Mouse (Mus musculus) frontal cortex, postnatal 25 days (tissue): ENCODE data around the gene Farp1.

Source experiments
- DNase-seq, 2 experiments: peaks; one replicate each; pipeline ENCODE4 v3.0.0; 2022; ENCODE audit warnings: low spot score in 2 of 2

Farp1 gene

DNA sequence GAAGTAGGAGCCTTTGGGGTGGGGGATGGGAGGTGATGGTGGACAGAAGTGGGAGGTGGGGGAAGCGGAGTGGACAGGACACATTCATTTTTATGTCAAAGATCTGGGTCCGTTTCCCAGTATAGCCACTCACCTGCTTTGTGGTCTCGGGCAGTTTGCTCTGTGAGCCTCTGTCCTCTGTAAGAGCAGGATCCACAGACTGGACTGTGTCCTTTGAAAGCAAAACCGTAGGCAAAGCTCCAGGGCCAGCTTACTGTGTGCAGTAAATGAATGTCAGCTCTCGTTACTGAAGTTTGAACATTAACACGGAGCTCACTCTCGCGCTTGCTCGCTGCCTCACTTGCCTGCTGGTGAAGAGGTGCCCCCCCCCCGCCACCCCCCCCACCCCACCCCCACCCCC is 110.7 kb downstream of the Farp1 start:
- no peak for DNase-seq

- DNase-seq = no peak
These were observed 111.2 kb downstream of the Farp1 start for GRCm38 (mm10) chr14:121146213-121146612.

- DNase-seq = no peak
These were observed 112.0 kb downstream of the Farp1 start for GRCm38 (mm10) chr14:121147026-121147425.

- no peak for DNase-seq
These were observed 113.2 kb downstream of the Farp1 start for GRCm38 (mm10) chr14:121148088-121148785.

DNA sequence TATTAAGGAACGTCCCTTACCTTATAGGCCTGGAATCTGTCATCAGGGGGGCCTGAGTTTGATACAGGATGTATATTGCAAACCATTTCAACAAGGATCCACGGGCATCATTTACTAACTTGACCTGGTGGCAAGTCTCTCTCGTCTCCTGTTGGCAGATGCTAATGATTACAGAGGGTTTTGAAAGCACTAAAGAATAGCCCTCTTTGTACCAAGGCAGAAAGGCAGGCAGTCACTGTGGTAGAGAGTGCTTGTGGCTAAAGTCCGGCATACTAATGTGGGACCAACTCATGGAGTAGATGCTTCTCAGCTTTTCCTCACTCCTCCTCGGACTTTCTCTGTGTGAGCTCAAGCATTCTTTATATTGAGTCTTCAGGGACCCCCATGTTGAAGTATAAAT is 115.0 kb downstream of the Farp1 start:
- no peak for DNase-seq

GRCm38 (mm10) chr14:121151837-121152236 is 116.8 kb downstream of the Farp1 start:
- DNase-seq = no peak

DNA sequence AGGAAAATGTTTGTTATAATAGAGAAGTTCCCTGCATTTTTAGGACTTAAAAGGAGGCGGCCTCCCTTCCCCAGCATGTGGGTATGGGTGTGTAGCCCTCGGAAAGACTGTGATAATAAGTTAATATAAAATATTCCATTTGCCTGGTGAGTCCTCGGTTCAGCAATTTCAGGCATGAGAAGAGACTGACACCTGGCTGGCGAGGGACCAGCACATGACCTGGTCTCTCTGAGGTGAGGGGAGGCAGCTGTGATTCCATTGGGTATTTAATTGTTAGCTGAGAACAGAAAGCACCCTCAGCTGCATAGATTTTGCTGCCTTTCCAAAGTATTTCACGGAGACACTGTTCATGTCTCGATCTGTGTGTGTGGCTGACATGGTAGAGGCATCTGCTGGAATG is 117.8 kb downstream of the Farp1 start:
- no peak for DNase-seq

- DNase-seq = no peak
These were observed 118.3 kb downstream of the Farp1 start for GRCm38 (mm10) chr14:121153260-121153659.

DNA sequence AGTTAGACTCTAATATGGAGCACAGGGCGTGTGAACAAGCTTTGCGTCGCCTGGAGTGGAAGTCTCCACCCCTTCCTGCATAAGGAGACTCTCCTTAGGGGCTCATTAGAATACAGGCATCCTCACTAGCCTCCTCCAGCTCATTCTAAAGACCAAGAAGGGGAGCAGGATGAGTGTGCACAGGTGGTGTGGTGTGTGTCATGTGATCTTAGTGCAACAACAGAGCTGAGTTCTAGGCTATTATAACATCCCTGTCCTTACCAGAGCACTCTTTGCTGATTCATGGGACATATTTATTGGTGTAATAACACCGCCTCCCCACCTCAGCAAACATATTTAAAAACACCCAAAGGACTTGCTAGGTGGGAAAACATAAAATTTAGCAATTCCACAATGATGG is 120.2 kb downstream of the Farp1 start:
- DNase-seq = no peak

GRCm38 (mm10) chr14:121158616-121159015 is 123.6 kb downstream of the Farp1 start:
- DNase-seq = no peak

GRCm38 (mm10) chr14:121162822-121163221 is 127.8 kb downstream of the Farp1 start:
- no peak for DNase-seq

DNA sequence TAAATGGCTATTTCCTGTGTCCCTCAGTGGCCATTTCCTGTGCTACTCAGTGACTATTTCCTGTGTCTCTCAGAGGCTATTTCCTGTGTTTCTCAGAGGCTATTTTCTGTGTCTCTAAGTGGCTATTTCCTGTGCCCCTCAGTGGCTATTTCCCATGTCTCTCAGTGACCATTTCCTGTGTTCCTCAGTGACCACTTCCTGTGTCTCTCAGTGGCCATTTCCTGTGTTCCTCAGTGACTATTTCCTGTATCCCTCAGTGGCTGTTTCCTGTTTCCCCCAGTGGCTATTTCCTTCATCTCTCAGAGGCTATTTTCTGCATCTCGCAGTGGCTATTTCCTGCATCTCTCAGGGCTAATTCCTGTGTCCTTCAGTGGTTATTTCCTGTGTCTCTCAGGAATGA is 129.9 kb downstream of the Farp1 start:
- no peak for DNase-seq

- DNase-seq = no peak
These were observed 130.5 kb downstream of the Farp1 start for GRCm38 (mm10) chr14:121165408-121166037.

DNA sequence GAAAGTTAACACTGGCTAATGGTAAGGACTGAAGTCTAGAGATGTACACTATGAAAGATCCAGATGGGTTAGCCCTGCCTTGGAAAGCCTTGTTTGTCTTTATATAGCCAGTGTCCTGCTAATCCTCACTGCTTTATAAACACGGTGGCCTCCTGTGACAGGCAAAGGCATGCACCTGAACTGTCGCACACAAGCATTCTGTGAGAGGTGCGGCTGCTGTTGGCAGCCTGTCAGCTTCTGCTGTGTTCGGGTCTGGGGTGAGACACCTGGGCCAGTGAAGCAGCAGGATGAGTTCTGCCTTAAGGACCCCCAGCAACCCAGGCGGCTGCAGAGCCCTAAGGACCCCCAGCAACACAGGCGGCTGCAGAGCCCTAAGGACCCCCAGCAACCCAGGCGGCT is 131.0 kb downstream of the Farp1 start:
- no peak for DNase-seq

DNA sequence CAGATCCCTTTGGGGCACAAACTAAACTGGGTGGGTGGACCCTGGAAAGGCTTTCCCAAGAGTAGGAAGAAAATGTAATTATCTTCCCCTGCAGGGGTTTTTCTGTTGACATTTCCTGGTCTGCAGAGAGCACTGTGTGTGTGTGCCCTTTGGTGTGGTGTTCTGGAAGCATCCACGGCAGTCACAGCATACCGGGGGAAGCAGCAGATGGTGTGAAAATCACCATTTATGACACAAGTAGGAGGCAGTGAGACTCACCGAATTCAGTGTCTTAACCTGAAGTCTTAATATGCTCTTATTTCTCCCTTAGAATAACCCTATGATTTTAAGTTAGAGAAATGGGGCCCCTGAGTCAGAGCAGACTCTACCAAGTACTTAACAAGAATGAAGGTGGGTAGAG is 133.7 kb downstream of the Farp1 start:
- no peak for DNase-seq

- DNase-seq = no peak
These were observed 135.3 kb downstream of the Farp1 start for GRCm38 (mm10) chr14:121170321-121170720.

- DNase-seq = peak; percentile 29 to 32
These were observed 137.4 kb downstream of the Farp1 start for GRCm38 (mm10) chr14:121172065-121173036.

DNA sequence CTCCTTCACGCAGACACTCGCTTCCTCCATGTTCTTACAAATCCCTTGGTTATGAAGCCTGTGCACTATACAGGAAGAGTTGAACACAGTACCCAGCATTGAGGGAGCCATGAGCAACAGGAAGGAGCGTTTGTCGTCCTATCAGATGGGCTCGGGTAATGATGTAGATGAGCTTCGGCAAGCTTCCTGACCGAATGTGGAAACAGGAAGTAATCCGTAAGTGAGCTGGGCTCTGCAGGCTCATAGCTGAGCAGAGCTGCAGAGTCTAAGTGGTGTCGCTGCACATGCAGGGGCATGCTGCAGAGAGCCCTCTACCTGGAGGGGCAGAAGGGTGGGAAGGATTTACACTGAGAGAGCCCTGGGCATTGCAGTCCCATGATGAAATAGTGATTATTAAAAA is 140.4 kb downstream of the Farp1 start:
- no peak for DNase-seq

DNA sequence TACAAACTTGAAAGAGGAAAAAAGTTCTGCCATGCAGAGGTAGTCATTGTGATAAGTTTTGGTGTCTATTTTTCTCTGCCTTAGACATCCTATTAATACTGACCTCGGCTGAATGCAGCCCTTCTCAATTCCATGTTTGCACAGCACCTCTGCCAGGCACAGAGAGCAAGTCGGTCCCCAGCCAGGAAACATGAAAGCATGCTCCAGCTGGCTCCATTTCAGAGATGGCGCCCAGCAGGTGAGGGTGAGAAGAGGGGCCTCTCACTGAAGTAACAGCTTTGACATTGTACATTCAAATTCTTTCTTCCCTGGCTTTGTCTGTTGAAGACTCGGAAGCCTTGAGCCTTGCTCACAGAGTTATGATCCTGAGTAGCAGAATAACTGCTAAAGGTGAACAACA is 140.9 kb downstream of the Farp1 start:
- DNase-seq = no peak

- no peak for DNase-seq
These were observed 142.9 kb downstream of the Farp1 start for GRCm38 (mm10) chr14:121177907-121178306.

- DNase-seq = no peak
These were observed 145.6 kb downstream of the Farp1 start for GRCm38 (mm10) chr14:121180611-121181010.

- DNase-seq = no peak
These were observed 146.8 kb downstream of the Farp1 start for GRCm38 (mm10) chr14:121181798-121182197.
